In the genomic region with DNA sequence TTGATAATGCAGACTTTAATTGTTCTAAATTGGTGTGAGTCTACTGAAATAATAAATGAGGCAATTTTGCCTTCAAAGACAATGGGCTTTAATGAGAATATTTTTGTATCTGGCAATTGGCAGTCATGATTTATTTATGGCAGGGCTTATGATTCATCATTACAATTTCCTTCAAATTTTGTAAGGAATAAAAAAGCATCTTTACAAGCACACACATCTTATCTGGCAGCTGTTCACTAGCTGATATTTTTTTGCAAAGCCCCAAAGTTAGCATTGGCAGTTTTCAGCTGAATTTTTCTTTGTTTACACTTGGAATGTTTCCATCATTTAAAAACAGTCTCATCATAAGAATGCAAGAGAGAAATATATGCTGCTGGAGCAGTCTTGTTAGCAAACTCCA, we compare ENCODE assay signal across 16 mouse cellular contexts.
DNase-seq lines count a peak whose midpoint lies in the region; ATAC-seq lines count a peak whose summit lies in the region.
"Had no signal": no experiment of that assay in that cellular context is flagged by ENCODE, and none has a peak within 500 bp of the region (broad histone marks: within the 10 kb centered on the region; RNA-seq: fewer than 3 reads in every experiment).

No protein-coding gene starts in this region.

- ATAC-seq in frontal cortex, adult (ENCODE audit: low TSS enrichment): peak; percentile 81
- ATAC-seq: intestine, embryonic 15.5 days; lung, postnatal 0 days had no signal

- intact Hi-C loops in left cerebral cortex, postnatal 25 days (cut with DNase I): no loop called here
- intact Hi-C loops in left cerebral cortex, postnatal 4 days (cut with DNase I): no loop called here

- DNase-seq in frontal cortex, postnatal 14 days (ENCODE audit: low spot score in 2 of 2): no peak
- DNase-seq in left cerebral cortex, postnatal 25 days (ENCODE audit: low spot score in 2 of 2): peak; percentile 16 to 52
- no peak for DNase-seq in left cerebral cortex, postnatal 4 days
- peak; percentile 27 for DNase-seq in 3T3-L1 (ENCODE audit: low read depth, low spot score)
- DNase-seq in brain, adult 2 months (ENCODE audit: low read depth, low spot score): peak; percentile 69
- DNase-seq in embryo, embryonic 10.5 days (ENCODE audit: low spot score): no peak
- DNase-seq: adrenal gland, adult 8-10 months; cerebellum, adult 2 months; cerebellum, postnatal 36 days; heart, postnatal 4 days; kidney, adult 9 months; kidney, postnatal 14 days; thymus, adult 2 months had no signal

Comparison
In these comparisons a context has a peak if more than half of its experiments do, and no peak if none do; other contexts are left out.
1. DNase-seq: peak in left cerebral cortex, postnatal 25 days (2 of 2), 3T3-L1 (single experiment) and brain, adult 2 months (single experiment); none in frontal cortex, postnatal 14 days (0 of 2), left cerebral cortex, postnatal 4 days (single experiment) and embryo, embryonic 10.5 days (single experiment).